Mouse (Mus musculus) E14TG2a.4 (cell line): ENCODE data around the gene Lin54.

Experiments
- H3K27me3 ChIP-seq: 2 replicates; pipeline ENCODE4 v1.6.1; 2014; ENCODE audit warnings: low read length, control low read depth; ENCODE audit not compliant: insufficient read depth
- H3K36me3 ChIP-seq: 2 replicates; pipeline ENCODE4 v1.6.1; 2014; ENCODE audit warnings: low read length, control low read depth; ENCODE audit not compliant: insufficient read depth
- H3K4me1 ChIP-seq: replicated peaks from 2 replicates; pipeline ENCODE4 v1.6.1; 2014; ENCODE audit warnings: low read depth, low read length, control low read depth
- H3K4me3 ChIP-seq: replicated peaks from 2 replicates; pipeline ENCODE4 v1.5.1; 2014; ENCODE audit warnings: mild to moderate bottlenecking, low read length
- H3K9me3 ChIP-seq: 2 replicates; pipeline ENCODE4 v1.6.1; 2014; ENCODE audit warnings: low read length, control low read depth
- CTCF ChIP-seq: conservative IDR thresholded peaks from 2 replicates; pipeline ENCODE4 v1.5.1; 2014; ENCODE audit warnings: low read length
- NANOG ChIP-seq: IDR thresholded peaks from 2 replicates; pipeline ENCODE4 v1.6.1; 2014; ENCODE audit warnings: borderline replicate concordance, low read length, mixed read lengths
- POU5F1 ChIP-seq: IDR thresholded peaks from 2 replicates; pipeline ENCODE4 v1.6.1; 2014; ENCODE audit warnings: low read length, borderline replicate concordance

Gene Lin54

DNA sequence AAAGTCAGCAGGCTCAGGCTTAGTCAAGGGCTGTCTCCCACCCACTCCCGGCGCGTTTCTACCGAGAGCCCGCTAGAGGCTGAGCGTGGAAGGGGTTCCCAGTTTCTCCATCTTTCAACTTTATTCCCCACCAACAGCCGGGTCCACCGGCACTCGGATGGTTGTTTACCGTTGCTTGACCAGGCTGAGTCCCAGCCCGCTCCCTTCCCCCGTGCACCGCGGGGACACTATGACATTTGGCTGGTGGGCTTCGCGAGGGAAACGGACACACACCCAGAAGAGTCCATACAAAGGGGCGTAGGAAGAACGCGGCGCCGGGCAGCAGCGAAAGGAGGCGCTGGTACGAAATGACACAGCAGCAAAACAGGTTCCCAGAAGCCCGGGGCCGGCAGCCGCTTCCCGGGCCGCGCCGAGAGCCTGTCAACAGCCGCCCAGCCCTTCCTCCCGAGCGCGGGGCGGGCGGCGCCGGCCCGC, 571 bp downstream of the Lin54 start:
- no peaks in the 10 kb centered on the region for H3K27me3 ChIP-seq
- no peaks in the 10 kb centered on the region for H3K9me3 ChIP-seq
- H3K36me3 ChIP-seq = no peaks in the 10 kb centered on the region
- peaks cover 33% of the 10 kb centered on the region for H3K4me1 ChIP-seq
- TF ChIP-seq POU5F1 (no peak), CTCF (no peak), NANOG (no peak)
- H3K4me3 ChIP-seq = peak overlapping the region; percentile 90

DNA sequence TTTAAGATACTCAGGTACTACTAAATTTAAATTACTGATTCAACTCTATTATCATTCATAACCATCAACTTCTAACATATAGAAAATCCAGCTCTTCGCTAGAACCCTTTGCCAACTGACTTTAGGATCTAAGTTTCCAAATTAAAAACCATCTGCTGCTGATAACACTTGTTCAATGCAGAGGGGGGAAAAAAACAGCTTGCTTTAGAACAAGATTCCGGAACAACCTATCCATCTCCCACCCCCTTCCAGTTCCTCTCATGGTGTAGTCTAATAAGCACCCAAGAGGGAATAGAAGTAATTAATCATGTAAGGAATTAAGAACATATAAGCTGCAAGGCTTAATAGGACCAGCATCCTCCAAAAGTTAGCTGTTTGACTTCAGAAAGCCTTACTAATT, 1.2 kb downstream of the Lin54 start:
- TF ChIP-seq CTCF (no peak), NANOG (no peak), POU5F1 (no peak)

DNA sequence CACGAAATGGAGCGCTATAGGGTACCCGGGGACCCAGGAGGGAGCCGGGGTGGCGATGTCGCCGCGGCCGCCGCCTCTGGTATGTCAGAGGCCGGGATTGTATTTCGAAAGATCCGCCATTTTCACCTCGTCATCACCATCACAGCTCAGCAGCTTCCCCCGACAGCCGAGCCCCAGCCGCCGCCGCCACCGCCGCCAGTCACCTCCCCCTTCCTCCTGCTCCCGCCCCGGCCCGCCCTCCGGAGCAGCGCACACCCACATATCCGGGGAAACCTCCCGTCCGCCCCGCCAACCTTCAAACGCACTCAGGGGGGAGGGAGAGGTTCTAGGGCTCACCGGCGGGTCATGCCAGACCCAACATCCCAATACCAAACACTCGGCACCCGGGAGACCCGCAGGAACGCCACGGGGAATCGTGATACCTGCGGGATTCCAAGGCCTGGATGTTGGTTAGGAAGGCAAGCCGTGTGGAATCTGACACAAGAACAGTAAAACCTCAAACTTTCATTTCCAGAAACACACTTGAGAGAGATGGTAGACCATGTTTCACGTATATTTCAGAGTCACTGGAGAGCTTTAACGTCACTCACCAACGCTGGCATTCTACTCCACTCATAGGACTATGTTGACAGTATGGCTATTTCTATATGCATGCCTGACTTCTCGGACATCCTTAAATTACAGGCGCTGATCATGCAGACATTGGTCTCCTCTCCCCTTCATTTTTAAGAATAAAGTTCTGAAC, 1.8 kb downstream of the Lin54 start:
- no peak for TF ChIP-seq POU5F1
- no peak for TF ChIP-seq CTCF
- TF ChIP-seq NANOG = no peak

More for the DNA sequence above, 1.2 kb downstream of the Lin54 start:
- no peaks in the 10 kb centered on the region for H3K9me3 ChIP-seq
- no peaks in the 10 kb centered on the region for H3K27me3 ChIP-seq
- peaks cover 36% of the 10 kb centered on the region for H3K4me1 ChIP-seq
- H3K36me3 ChIP-seq = no peaks in the 10 kb centered on the region
- peak overlapping the region; percentile 90 for H3K4me3 ChIP-seq

DNA sequence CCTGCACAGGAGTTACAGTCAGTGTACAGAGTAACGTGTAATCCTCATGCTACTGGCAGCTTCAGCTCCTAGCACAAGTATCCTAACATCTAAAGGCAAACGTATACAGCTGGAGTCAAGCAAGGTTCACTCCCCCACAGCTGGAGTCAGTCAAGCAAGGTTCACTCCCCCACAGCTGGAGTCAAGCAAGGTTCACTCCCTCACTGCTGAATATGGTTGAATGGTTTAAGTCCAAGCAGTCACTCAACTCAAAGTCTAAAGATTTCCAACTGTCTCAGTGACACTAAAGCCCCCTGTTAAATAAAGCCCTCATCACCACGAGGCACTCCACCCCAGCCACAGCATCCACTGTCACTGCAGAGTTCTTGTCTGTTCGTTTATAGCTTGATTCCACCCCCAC, 8.7 kb downstream of the Lin54 start:
- H3K36me3 ChIP-seq = peaks cover 10% of the 10 kb centered on the region; the same call in 1 of the 2 replicates
- H3K27me3 ChIP-seq = no peaks in the 10 kb centered on the region
- no peaks in the 10 kb centered on the region for H3K9me3 ChIP-seq
- no peak overlapping the region for H3K4me3 ChIP-seq
- TF ChIP-seq CTCF (no peak), NANOG (no peak), POU5F1 (no peak)
- H3K4me1 ChIP-seq = peaks cover 47% of the 10 kb centered on the region

More for the DNA sequence above, 1.8 kb downstream of the Lin54 start:
- Histone ChIP-seq H3K27me3 (no peaks in the 10 kb centered on the region), H3K4me3 (peak overlapping the region; percentile 90), H3K36me3 (no peaks in the 10 kb centered on the region), H3K4me1 (peaks cover 37% of the 10 kb centered on the region), H3K9me3 (no peaks in the 10 kb centered on the region)

DNA sequence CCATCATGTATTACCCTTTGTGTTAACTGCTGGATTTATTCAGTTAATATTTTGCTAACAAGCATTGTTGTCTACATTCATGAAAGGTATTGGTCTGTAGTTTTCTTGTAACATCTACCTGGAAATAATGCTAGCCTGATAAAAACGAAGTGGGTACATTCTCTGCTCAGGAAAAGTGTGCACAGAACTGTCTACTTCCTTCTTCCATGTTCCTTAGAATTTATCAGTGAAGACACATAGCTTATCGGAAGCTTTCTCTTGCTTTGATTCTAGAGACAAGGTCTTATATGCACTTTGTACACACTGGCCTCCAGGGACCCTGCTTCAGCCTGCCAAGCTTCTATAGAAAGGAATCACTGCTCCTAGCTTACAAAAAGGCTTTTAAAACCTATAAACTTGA, 11.1 kb downstream of the Lin54 start:
- no peaks in the 10 kb centered on the region for H3K9me3 ChIP-seq
- peaks cover 22% of the 10 kb centered on the region for H3K36me3 ChIP-seq
- no peak overlapping the region for H3K4me3 ChIP-seq
- H3K27me3 ChIP-seq = no peaks in the 10 kb centered on the region
- H3K4me1 ChIP-seq = peaks cover 43% of the 10 kb centered on the region
- TF ChIP-seq CTCF (no peak), NANOG (no peak), POU5F1 (no peak)

DNA sequence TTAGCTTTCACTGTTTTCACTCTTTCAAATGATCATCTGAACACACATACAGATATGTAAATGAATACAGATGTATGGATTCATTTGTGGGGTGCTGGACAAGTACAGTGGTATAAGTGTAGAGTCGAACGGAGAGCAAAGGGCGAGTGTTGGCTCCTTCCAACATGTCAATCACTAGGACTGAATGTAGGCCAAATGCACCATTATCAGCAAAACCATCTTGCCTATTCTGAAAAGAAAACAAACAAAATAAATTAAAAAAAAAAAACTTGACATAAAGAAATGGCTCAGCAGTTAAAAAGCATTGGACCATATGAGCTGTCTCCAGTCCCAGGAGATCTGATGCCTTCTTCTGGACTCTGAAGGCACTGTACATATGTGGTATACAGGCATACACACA, 12.2 kb downstream of the Lin54 start:
- Histone ChIP-seq H3K4me1 (peaks cover 40% of the 10 kb centered on the region), H3K27me3 (no peaks in the 10 kb centered on the region), H3K9me3 (no peaks in the 10 kb centered on the region), H3K4me3 (no peak overlapping the region), H3K36me3 (peaks cover 22% of the 10 kb centered on the region)
- TF ChIP-seq NANOG (no peak), POU5F1 (no peak), CTCF (no peak)

DNA sequence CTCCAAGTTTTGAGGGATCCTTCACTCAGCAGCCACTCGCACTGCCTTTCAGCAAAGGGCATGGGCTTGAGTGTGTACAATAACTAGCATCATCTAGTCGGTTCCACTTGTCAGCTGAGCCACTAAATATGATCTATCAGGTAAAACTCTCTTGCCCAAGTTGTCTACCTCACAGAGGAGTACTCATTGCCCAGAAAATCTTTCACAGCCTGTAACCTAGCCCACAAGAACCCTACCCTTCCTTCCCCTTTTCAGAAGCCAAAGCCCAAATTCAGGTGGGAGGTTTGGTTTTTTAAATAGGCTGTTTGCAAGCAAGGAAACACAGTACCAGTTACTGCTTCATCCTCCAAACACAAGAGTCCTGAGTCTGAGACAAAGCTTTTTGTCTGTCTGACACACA, 13.3 kb downstream of the Lin54 start:
- H3K4me3 ChIP-seq = no peak overlapping the region
- H3K4me1 ChIP-seq = peaks cover 37% of the 10 kb centered on the region
- H3K36me3 ChIP-seq = peaks cover 22% of the 10 kb centered on the region
- H3K9me3 ChIP-seq = no peaks in the 10 kb centered on the region
- H3K27me3 ChIP-seq = no peaks in the 10 kb centered on the region
- TF ChIP-seq NANOG (no peak), CTCF (no peak), POU5F1 (no peak)

DNA sequence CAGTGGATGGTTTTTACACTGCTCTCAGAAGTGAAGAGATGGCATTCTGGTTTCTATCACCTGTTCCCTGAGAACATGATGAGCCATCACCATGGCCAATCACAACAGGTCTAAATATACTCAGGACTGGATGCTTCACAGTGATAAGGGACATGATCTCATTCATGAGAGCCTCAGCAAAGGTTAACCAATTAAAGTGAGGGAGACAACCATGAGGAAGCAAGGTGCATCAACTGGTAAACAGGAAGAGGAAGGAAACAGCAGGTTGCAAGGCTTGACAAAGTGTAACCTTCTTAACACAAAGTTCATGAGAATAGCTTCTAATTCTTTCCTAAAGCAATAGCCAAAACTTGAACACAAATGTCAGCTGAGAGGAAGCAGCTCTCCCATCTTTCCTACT, 16.9 kb downstream of the Lin54 start:
- TF ChIP-seq NANOG (no peak), CTCF (no peak), POU5F1 (no peak)

More for the DNA sequence above, 16.9 kb downstream of the Lin54 start:
- no peaks in the 10 kb centered on the region for H3K9me3 ChIP-seq
- peaks cover 30% of the 10 kb centered on the region for H3K36me3 ChIP-seq
- no peak overlapping the region for H3K4me3 ChIP-seq
- H3K4me1 ChIP-seq = peaks cover 9% of the 10 kb centered on the region; the same call in 1 of the 2 replicates
- no peaks in the 10 kb centered on the region for H3K27me3 ChIP-seq
